Mouse (Mus musculus): ENCODE measurements around the gene Trmt10a.

Trmt10a gene

DNA sequence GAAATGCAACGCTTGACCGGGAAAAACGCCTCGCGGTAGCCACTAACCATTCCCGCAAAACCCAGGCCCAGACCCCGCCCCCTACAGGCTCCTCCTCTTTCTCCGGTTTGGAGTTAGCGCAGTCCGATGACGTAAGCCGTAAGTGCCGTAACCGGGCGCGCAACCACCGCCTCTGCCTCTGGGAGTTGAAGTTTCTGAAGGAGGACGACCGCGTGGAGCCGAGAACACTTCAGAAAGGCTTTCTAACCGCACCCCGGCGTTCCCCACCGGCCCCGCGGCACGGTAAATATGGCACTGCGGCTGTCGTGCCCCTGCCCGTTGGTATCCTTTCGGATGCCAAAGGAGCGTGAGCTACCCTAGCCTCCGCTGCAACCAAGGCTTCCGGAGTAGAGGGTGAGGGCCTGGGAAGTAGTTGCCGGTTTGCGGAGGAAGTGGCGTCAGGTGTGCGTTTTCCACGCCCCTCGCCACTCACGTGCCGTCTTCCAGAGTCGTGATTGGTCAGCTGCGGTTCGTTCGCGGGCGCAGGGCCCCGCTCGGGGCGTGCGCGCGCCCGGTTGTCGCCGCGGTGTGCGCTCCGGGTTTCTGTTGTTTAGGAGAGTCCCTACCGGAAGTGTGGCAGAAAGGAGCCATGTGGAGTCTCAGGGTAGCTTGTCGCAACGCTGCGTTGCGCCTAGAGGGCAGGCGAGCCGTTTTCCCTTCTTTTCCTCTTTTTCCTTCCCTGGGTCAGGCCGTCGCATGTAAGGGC is at the start of gene Trmt10a:
Gene Trmt10a (plus strand): TSS at position 134 of the 745 bp plus-strand sequence.
- in situ Hi-C loops (cut with MboI, MseI), result loop anchor here (5.0 to 10.0 kb wide), 2 partner anchors 161 to 369 kb away; partner anchors contain the start of gene Dapp1

GRCm38 (mm10) chr3:138095301-138095700 is 47.9 kb upstream of the Trmt10a start:
- in situ Hi-C loops (cut with MboI, MseI), result no loop called here

GRCm38 (mm10) chr3:138095718-138096117 is 47.5 kb upstream of the Trmt10a start:
- in situ Hi-C loops (cut with MboI, MseI), result no loop called here

- in situ Hi-C loops (cut with MboI, MseI), result no loop called here
Observed at GRCm38 (mm10) chr3:138096263-138097028, 46.8 kb upstream of the Trmt10a start.

DNA sequence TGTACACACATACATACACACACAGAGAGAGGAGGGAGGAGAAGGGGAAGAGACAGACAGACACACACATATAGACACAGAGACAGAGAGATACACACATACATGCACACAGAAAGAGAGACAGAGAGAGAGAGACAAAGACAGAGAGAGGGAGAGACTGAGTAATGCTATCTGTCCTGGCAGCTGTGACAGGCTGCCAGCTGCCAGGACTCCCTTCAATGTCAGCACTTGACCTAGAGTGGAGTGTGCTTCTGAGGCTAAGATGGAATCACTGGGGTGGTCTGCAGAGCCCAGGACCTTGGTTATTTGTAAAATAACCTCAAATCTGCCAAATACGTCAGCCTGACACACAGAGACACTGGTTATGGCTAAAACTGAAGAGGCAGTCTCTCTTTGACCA is 45.5 kb upstream of the Trmt10a start:
- in situ Hi-C loops (cut with MboI, MseI), result no loop called here

DNA sequence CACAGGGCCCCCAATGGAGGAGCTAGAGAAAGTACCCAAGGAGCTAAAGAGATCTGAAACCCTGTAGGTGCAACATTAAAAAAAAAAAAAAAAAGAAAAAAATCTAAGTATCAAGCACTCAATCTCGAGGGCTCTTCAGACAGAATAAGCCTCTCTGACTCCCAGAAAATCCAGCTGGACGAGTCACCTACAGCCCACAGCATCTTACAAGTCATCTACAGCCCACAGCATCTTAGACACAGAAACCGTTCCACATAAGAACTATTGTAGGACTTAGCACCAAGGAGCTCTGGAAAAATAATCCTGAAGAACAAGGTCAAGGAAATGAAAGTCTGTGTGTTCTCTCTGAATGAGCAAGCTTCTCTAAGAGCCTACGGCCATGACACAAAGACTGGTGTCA is 41.3 kb upstream of the Trmt10a start:
- in situ Hi-C loops (cut with MboI, MseI), result no loop called here

DNA sequence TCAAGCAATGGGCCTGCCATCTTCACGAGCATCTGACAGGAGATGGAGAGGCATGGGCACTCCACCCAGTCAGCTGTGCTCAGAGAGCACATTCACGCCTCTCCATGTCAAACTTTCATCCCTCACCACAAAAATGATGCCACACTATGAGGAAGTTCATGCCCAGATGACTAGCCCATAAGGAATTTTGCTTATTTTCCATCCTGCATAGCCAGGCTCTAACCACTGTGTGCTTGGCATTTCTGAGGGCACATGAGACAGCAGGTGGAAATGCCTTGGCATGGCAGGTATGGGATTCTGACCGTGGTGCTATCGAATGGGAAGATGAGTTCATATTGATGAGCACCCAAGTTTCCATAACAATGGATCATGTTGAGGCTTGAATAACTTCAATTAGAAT is 39.6 kb upstream of the Trmt10a start:
- in situ Hi-C loops (cut with MboI, MseI), result no loop called here

- in situ Hi-C loops (cut with MboI, MseI), result no loop called here
Observed at GRCm38 (mm10) chr3:138105056-138105455, 38.2 kb upstream of the Trmt10a start.

- in situ Hi-C loops (cut with MboI, MseI), result no loop called here
Observed at GRCm38 (mm10) chr3:138106887-138107286, 36.4 kb upstream of the Trmt10a start.

DNA sequence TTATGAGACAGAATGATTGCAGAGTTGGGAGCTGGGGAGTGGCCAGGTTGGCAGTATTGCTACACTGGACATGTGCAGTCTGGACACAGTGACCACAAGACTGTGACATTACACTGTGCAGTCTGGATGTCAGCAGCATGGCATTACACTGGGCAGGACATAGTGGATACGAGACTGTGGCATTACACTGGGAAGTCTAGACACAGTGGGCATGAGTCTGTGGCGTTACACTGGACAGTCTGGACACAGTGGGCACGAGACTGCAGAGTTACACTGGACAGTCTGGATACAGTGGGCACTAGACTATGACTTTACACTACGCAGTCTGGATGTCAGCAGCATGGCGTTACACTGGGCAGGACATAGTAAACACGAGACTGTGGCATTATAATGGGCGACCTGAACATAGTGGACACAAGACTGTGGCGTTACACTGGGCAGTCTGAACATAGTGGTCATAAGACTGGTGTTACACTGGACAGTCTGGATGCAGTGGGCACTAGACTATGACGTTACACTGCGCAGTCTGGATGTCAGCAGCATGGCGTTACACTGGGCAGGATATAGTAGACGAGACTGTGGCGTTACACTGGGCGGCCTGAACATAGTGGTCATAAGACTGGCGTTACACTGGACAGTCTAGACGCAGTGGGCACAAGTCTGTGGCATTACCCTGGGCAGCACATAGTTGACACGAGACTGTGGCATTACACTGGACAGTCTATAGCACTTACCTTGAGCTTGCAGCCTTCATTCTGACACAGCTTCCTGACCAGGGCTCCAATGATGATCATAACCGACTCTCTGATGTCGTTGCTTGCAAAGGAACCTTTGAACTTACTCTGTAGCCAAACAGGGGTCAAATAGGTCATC is 32.1 kb upstream of the Trmt10a start:
- in situ Hi-C loops (cut with MboI, MseI), result no loop called here

- in situ Hi-C loops (cut with MboI, MseI), result no loop called here
Observed at GRCm38 (mm10) chr3:138114106-138114505, 29.1 kb upstream of the Trmt10a start.

- in situ Hi-C loops (cut with MboI, MseI), result no loop called here
Observed at GRCm38 (mm10) chr3:138116871-138117270, 26.4 kb upstream of the Trmt10a start.

GRCm38 (mm10) chr3:138118392-138118791 is 24.9 kb upstream of the Trmt10a start:
- in situ Hi-C loops (cut with MboI, MseI), result no loop called here

DNA sequence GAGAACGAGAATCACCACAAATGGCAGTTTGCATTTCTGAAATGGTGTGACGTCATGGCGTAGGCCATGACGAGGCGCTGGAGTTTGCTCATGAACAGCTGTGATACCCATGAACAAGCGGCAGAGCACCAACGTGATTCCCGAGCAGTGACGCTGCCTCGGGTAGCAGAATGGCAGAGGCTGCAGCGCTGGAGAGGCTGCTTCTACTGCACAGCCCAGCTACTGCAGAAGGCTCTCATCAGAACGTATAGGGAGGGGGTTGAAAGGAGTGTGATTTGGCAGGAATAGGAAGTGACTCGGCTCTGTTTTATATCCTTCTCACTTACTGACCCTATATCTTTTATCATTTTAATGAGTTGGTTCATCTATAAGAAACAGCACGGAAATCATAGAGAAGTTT is 24.4 kb upstream of the Trmt10a start:
- in situ Hi-C loops (cut with MboI, MseI), result no loop called here

DNA sequence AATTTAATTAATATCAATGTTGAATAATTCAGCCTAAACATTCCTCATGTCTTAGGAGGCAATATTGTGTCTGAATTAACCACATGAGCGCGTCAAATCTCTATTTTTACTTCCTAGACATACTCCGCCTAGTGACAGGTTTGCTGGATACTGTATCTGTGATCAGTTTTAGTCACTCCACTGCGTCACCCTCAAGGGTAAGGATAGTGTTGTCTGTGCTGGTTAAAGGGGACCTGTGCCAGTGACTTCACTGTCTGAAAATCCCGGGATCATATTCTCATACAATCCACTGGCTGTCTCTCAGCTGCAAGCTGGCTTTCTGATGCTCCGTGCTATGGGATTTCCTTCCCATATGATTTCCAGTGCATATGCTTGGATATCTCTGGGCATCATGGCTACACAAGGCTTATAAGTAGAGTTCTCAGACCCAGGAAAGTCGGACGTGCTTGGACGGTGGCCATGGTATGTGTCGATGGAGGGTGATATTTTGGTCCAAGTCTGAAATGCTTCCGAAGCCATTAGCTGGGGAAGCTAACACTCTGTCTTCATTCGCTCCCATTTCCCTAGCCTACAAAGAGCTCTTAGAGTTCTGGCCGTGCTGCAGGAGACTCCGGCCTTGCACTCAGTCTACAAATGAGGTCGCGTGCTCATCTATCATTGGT is 23.7 kb upstream of the Trmt10a start:
- in situ Hi-C loops (cut with MboI, MseI), result loop anchor here (10.0 kb wide), 1 partner anchor 105 kb away; no protein-coding TSS in a partner anchor

GRCm38 (mm10) chr3:138121461-138121860 is 21.8 kb upstream of the Trmt10a start:
- in situ Hi-C loops (cut with MboI, MseI), result loop anchor here (10.0 kb wide), 1 partner anchor 107 kb away; no protein-coding TSS in a partner anchor

GRCm38 (mm10) chr3:138123842-138124241 is 19.4 kb upstream of the Trmt10a start:
- in situ Hi-C loops (cut with MboI, MseI), result loop anchor here (10.0 kb wide), 1 partner anchor 109 kb away; no protein-coding TSS in a partner anchor

DNA sequence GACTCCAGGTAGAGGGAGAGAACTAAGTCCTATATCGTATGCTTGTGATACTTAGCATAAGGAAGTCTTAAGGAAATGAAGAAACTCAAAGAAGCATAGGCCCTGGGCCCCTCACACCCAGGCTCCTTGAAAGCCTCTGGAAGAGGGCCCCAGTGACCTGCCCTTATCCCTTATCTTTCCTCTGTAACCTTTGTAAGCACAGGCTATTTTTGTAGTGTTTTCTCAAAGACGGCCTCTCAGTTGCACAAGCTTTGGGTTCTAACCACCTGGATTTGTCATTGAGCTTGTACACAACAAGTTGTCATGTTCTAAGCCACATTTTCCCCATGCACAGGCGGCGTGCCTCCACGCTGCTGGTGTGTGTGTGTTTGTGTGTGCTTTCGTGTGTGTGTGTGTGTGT is 14.1 kb upstream of the Trmt10a start:
- in situ Hi-C loops (cut with MboI, MseI), result loop anchor here (10.0 kb wide), 1 partner anchor 114 kb away; no protein-coding TSS in a partner anchor

DNA sequence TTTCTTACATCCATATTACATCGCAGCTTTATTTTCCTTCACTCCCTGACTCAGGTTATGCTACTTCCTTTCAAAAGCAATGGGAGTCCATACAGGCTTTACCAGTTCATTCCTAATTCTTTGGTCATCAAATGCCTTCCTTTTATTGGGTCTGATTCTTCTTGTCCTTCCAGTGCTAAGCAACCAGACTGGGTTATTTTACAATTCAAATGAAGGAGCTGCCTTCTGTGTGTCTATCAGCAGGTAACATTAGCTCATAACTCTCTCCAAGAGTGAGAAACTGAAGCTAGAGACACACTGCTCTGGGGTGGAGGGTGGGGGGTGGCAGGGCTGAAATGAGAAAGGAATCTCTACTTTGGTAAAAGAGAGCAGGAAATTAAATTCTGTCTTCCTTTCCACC is 12.6 kb upstream of the Trmt10a start:
- in situ Hi-C loops (cut with MboI, MseI), result no loop called here

DNA sequence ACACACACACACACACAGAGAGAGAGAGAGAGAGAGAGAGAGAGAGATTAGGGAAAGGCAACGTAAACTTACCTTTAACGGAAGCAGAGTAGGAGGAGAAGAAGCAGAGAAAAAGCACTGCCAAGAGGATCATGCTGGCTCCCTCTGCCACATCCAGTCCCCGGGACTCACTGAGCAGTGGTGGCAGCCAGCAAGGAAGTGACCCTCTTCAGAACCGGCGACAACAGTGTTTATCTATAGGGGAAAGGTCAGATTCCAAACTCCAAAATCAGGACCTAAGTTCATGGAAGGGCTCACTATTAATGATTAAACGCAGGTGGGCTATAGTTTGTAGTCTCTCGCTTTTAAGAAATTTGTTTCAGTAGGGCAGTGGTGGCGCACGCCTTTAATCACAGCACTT is 12.1 kb upstream of the Trmt10a start:
- in situ Hi-C loops (cut with MboI, MseI), result no loop called here

GRCm38 (mm10) chr3:138133463-138133862 is 9.8 kb upstream of the Trmt10a start:
- in situ Hi-C loops (cut with MboI, MseI), result no loop called here
